Mouse (Mus musculus) myocyte (in vitro differentiated cells): ENCODE measurements around the gene Vmn1r85. TPM values are rescaled to one million over a fixed set of nuclear protein-coding genes. Genes with fewer than 3 reads are reported as not detected.
A peak's percentile ranks its signal among the peaks of the same experiment; 100 is the strongest.

Experiments
- H3K27me3 ChIP-seq: one replicate; pipeline ENCODE4 v1.6.1; 2011; ENCODE audit not compliant: control insufficient read depth, insufficient read depth, insufficient read length
- H3K36me3 ChIP-seq: one replicate; pipeline ENCODE4 v1.6.1; 2011; ENCODE audit not compliant: control insufficient read depth, insufficient read depth
- H3K4me2 ChIP-seq: one replicate; pipeline ENCODE4 v1.6.1; 2011; ENCODE audit warnings: low read depth, control low read depth
- H3K4me3 ChIP-seq: one replicate; pipeline ENCODE4 v1.5.1; 2011; ENCODE audit warnings: mild to moderate bottlenecking, control low read depth, moderate library complexity
- H3K79me2 ChIP-seq: one replicate; pipeline ENCODE4 v1.6.1; 2011; ENCODE audit not compliant: control insufficient read depth, insufficient read depth
- H3ac ChIP-seq: one replicate; pipeline ENCODE4 v1.6.1; 2011; ENCODE audit not compliant: control insufficient read depth, insufficient read length
- CEBPB ChIP-seq: IDR thresholded peaks from 2 replicates; pipeline ENCODE4 v1.6.1; 2011; ENCODE audit warnings: mild to moderate bottlenecking, moderate library complexity; ENCODE audit not compliant: poor library complexity, insufficient read depth, severe bottlenecking
- E2F4 ChIP-seq: IDR thresholded peaks from one replicate; pipeline ENCODE4 v1.6.1; 2011; ENCODE audit warnings: mild to moderate bottlenecking, control low read depth, moderate library complexity; ENCODE audit not compliant: insufficient read depth
- MAX ChIP-seq: IDR thresholded peaks from one replicate; pipeline ENCODE4 v1.6.1; 2011; ENCODE audit warnings: low read depth, mild to moderate bottlenecking, control low read depth
- MYOD1 ChIP-seq, 3 experiments: IDR thresholded peaks; one replicate each; pipeline ENCODE4 v1.6.1; 2011; ENCODE audit warnings: control low read depth in 2 of 3, low read depth in 2 of 3, mild to moderate bottlenecking in 2 of 3, moderate library complexity in 1 of 3; ENCODE audit not compliant: insufficient read length in 2 of 3, control insufficient read depth in 1 of 3
- MYOG ChIP-seq, 3 experiments: IDR thresholded peaks; one replicate each; pipeline ENCODE4 v1.6.1; 2011; ENCODE audit warnings: control low read depth in 2 of 3, low read depth in 2 of 3, mild to moderate bottlenecking in 2 of 3; ENCODE audit not compliant: insufficient read length in 2 of 3, control insufficient read depth in 1 of 3, insufficient read depth in 1 of 3
- POLR2A ChIP-seq: IDR thresholded peaks from one replicate; pipeline ENCODE4 v1.6.1; 2011; ENCODE audit warnings: low read depth, mild to moderate bottlenecking, control low read depth, moderate library complexity; ENCODE audit not compliant: insufficient read length
- POLR2AphosphoS2 ChIP-seq: IDR thresholded peaks from one replicate; pipeline ENCODE4 v1.6.1; 2011; ENCODE audit warnings: low read depth, control low read depth; ENCODE audit not compliant: insufficient read length
- REST ChIP-seq: IDR thresholded peaks from one replicate; pipeline ENCODE4 v1.6.1; 2011; ENCODE audit warnings: mild to moderate bottlenecking, control low read depth, moderate library complexity; ENCODE audit not compliant: insufficient read depth, insufficient read length
- SRF ChIP-seq: IDR thresholded peaks from one replicate; pipeline ENCODE4 v1.6.1; 2011; ENCODE audit warnings: low read depth; ENCODE audit not compliant: control insufficient read depth, insufficient read length
- TCF12 ChIP-seq: IDR thresholded peaks from one replicate; pipeline ENCODE4 v1.6.1; 2011; ENCODE audit warnings: mild to moderate bottlenecking, control low read depth; ENCODE audit not compliant: poor library complexity, insufficient read depth, severe bottlenecking
- TCF3 ChIP-seq: IDR thresholded peaks from one replicate; pipeline ENCODE4 v1.6.1; 2011; ENCODE audit warnings: low read depth, control low read depth; ENCODE audit not compliant: insufficient read length
- USF1 ChIP-seq: IDR thresholded peaks from one replicate; pipeline ENCODE4 v1.6.1; 2011; ENCODE audit warnings: low read depth, mild to moderate bottlenecking, control low read depth, moderate library complexity
- polyA plus RNA-seq: library from polyadenylated mRNA; unstranded; fragments of >200 nt; fragmentation: generic; extraction: Trizol; gene quantifications from one replicate; pipeline ENCODE4 v1.2.1, GENCODE M21; 2012; ENCODE audit warnings: missing spikeins

Gene Vmn1r85
- polyA plus RNA-seq, 1 experiment, result not detected

GRCm38 (mm10) chr7:13035211-13035855 is 59.6 kb downstream of the Vmn1r85 start:
- Histone ChIP-seq H3K27me3 (no peaks in the 10 kb centered on the region), H3K79me2 (peaks cover 21% of the 10 kb centered on the region), H3K36me3 (peaks cover 32% of the 10 kb centered on the region), H3K4me2 (peak overlapping the region; percentile 83), H3K4me3 (peak overlapping the region; percentile 81), H3ac (no peak overlapping the region)
- TF ChIP-seq MYOD1 (IDR thresholded peaks at IDR 0.05; ENCODE audit: control insufficient read depth in 1 of 3, insufficient read length in 2 of 3, low read depth in 2 of 3), result no peak
- no peak for TF ChIP-seq POLR2A
- no peak for TF ChIP-seq REST
- TF ChIP-seq MAX, result no peak
- no peak for TF ChIP-seq TCF3
- no peak for TF ChIP-seq USF1
- TF ChIP-seq TCF12, result no peak
- TF ChIP-seq CEBPB, result no peak
- TF ChIP-seq SRF, result no peak
- TF ChIP-seq E2F4, result no peak

DNA sequence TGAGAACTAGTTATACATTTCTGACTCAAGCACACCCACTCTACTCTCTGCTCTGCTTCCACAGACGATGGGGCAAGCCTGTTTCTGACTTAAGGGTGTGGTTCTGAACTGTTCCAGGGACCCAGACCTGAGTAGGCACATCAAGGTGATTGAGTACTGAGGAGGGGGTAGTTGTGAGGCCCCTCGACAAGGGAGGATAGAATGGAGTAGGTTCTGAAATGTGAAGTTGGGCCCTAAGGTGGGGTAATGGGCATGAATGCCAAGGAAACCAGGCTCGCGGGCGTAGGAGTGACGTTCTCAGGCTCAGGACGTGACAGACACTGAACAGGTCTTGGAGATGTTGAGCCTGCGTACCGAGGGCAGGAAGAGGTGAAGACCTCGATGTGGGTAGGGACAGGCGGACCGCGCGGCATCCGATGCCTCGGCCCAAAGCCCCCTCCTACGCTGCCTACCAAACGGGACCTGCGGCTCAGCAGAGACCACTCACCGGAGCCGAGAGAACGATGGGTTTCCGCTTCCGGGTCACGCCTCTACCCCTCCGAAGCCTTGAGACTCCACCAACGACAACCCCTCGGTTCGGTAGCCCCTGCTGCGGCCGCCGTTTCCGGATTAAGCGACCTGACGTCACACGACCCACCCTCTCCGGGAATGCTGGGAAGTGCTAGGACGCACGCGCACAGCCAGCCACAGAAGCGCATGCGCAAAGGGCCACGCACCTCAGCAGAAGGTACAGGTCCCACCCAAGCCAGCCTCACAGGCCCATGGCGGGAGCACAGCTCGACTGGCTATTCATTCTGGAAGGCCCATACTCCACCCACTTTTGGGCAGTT is 60.6 kb downstream of the Vmn1r85 start, which contains the start of gene Chmp2a:
Gene Chmp2a (minus strand): TSS at position 660 of the 830 bp plus-strand sequence.
- no peaks in the 10 kb centered on the region for H3K27me3 ChIP-seq
- H3K79me2 ChIP-seq, result peaks cover 21% of the 10 kb centered on the region
- H3K36me3 ChIP-seq, result peaks cover 41% of the 10 kb centered on the region
- TF ChIP-seq MYOG (IDR thresholded peaks at IDR 0.05; ENCODE audit: control insufficient read depth in 1 of 3, insufficient read depth in 1 of 3, insufficient read length in 2 of 3, low read depth in 2 of 3) (peak in 1 of 3 experiments; percentile 25), MYOD1 (IDR thresholded peaks at IDR 0.05; ENCODE audit: control insufficient read depth in 1 of 3, insufficient read length in 2 of 3, low read depth in 2 of 3) (peak in 1 of 3 experiments; percentile 16), E2F4 (no peak), CEBPB (no peak), POLR2A (peak; percentile 93), SRF (peak; percentile 67), POLR2AphosphoS2 (peak; percentile 100)
- H3K4me2 ChIP-seq, result peak within 1 kb of the TSS; percentile 98
- H3K4me3 ChIP-seq, result peak within 1 kb of the TSS; percentile 81
- peak within 1 kb of the TSS; percentile 48 for H3ac ChIP-seq

DNA sequence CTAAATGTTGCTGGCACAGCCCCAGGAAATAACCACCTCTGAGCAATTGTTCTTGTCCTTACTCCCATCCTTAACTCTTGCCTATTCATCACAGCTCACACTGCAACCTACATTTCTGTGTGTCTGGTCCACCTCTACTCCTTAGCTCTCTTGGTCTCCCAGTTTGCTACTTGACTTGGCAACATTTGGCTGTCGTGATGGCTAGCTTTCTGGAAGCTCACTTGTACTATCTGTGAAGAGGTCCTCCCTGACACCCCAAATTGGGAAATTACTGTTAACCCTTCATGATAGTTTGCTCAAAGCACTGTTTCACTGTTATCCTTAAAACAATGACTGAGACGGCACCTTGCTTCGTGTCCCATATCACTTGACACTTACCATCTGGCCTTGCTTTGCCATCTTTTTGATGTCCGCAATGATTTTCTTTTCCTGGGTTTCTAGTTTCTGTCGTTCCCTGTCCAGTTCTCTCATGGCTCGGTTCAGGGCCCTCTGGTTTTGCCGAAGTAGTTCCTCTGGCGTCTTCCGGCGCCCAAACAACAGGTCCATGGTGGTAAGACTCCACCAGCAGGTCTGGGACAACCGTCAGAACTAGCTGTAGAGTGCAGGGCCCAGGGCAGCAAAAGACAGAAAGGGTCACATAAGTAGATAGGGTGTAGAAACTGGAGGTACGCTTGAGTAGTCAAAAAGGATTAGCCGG is 61.4 kb downstream of the Vmn1r85 start:
- no peaks in the 10 kb centered on the region for H3K27me3 ChIP-seq
- H3K4me2 ChIP-seq, result peak overlapping the region; percentile 98
- H3K79me2 ChIP-seq, result peaks cover 21% of the 10 kb centered on the region
- H3K4me3 ChIP-seq, result peak overlapping the region; percentile 81
- peaks cover 47% of the 10 kb centered on the region for H3K36me3 ChIP-seq
- TF ChIP-seq MYOD1 (IDR thresholded peaks at IDR 0.05; ENCODE audit: control insufficient read depth in 1 of 3, insufficient read length in 2 of 3, low read depth in 2 of 3) (no peak), E2F4 (no peak), POLR2AphosphoS2 (peak; percentile 27)
- H3ac ChIP-seq, result peak overlapping the region; percentile 48

Other genes with a start within 250 kb of the Vmn1r85 start
- gene Zfp128, start 214.0 kb downstream of the Vmn1r85 start, polyA plus RNA-seq, result 1.2 TPM
- gene Zscan22, start 197.4 kb downstream of the Vmn1r85 start, polyA plus RNA-seq, result 3.1 TPM
- gene Rps5, start 172.9 kb downstream of the Vmn1r85 start, polyA plus RNA-seq, result 2,432 TPM
- 0.91 TPM for gene Rnf225, start 167.8 kb downstream of the Vmn1r85 start, polyA plus RNA-seq
- gene Zfp324, start 129.3 kb downstream of the Vmn1r85 start, polyA plus RNA-seq, result 1.9 TPM
- gene Zfp446, start 117.3 kb downstream of the Vmn1r85 start, polyA plus RNA-seq, result 1.7 TPM
- gene Slc27a5, start 97.0 kb downstream of the Vmn1r85 start, polyA plus RNA-seq, result not detected
- gene Trim28, start 96.1 kb downstream of the Vmn1r85 start, polyA plus RNA-seq, result 252 TPM
- gene Zbtb45, start 85.1 kb downstream of the Vmn1r85 start, polyA plus RNA-seq, result 8.2 TPM
- 189 TPM for gene Chmp2a, start 60.4 kb downstream of the Vmn1r85 start, polyA plus RNA-seq
- gene Ube2m, start 56.9 kb downstream of the Vmn1r85 start, polyA plus RNA-seq, result 227 TPM
- 0.37 TPM for gene Mzf1, start 40.4 kb downstream of the Vmn1r85 start, polyA plus RNA-seq
- not detected for gene Vmn1r86, start 24.7 kb upstream of the Vmn1r85 start, polyA plus RNA-seq
- gene Vmn1r87, start 45.0 kb upstream of the Vmn1r85 start, polyA plus RNA-seq, result not detected
- not detected for gene Vmn1r88, start 64.4 kb upstream of the Vmn1r85 start, polyA plus RNA-seq
- gene Vmn1r89, start 117.8 kb upstream of the Vmn1r85 start, polyA plus RNA-seq, result not detected
- 17.5 TPM for gene Lig1, start 182.1 kb upstream of the Vmn1r85 start, polyA plus RNA-seq
- gene Zswim9, start 183.5 kb upstream of the Vmn1r85 start, polyA plus RNA-seq, result 3.2 TPM
- gene Pla2g4c, start 229.5 kb upstream of the Vmn1r85 start, polyA plus RNA-seq, result 0.01 TPM